13 mouse cellular contexts compared by ENCODE assay signal in genomic region chr19:20536538-20536937, GRCm38 (mm10). TPM values are rescaled to one million over a fixed set of nuclear protein-coding genes. Genes with fewer than 3 reads are reported as not detected.
DNase-seq lines count a peak whose midpoint lies in the region; ATAC-seq and TF ChIP-seq lines count a peak whose summit lies in the region.
"Had no signal": no experiment of that assay in that cellular context is flagged by ENCODE, and none has a peak within 500 bp of the region (broad histone marks: within the 10 kb centered on the region; RNA-seq: fewer than 3 reads in every experiment).

No protein-coding gene starts in this region.

- dilution Hi-C loops in CH12.LX (cut with MboI; ENCODE audit: extremely low pct_ligation_motif_present, extremely low pct_unique_long_range_greater_than_20kb, low sequenced_read_pairs), result no loop called here

- ATAC-seq in forebrain, embryonic 14.5 days, result no peak
- ATAC-seq in forebrain, embryonic 11.5 days (replicated peaks; ENCODE audit: low FRiP score), result no peak
- ATAC-seq in granulocyte monocyte progenitor cell, adult 5-6 weeks (replicated peaks; ENCODE audit: poor library complexity, severe bottlenecking), result no peak

- H3K27me3 ChIP-seq in forebrain, embryonic 14.5 days (replicated peaks; ENCODE audit: control insufficient read depth, insufficient read depth, low read length), result no peaks in the 10 kb centered on the region
- no peaks in the 10 kb centered on the region for H3K27me3 ChIP-seq in forebrain, embryonic 11.5 days (ENCODE audit: control insufficient read depth, insufficient read depth, low read length)
- no peaks in the 10 kb centered on the region for H3K27me3 ChIP-seq in CH12.LX (replicated peaks)
- H3K27me3 ChIP-seq: limb, embryonic 15.5 days; neural tube, embryonic 12.5 days had no signal

- H3K4me1 ChIP-seq in forebrain, embryonic 14.5 days (ENCODE audit: control insufficient read depth, insufficient read depth, low read length), result no peaks in the 10 kb centered on the region
- no peaks in the 10 kb centered on the region for H3K4me1 ChIP-seq in forebrain, embryonic 11.5 days (replicated peaks; ENCODE audit: control insufficient read depth, insufficient read depth, low read length)
- peaks cover 2 to 9% of the 10 kb centered on the region in 2 experiments; a peak in 3 of 4 replicates for H3K4me1 ChIP-seq in CH12.LX (ENCODE audit: control insufficient read depth in 1 of 2, insufficient read depth in 2 of 2)
- H3K4me1 ChIP-seq: limb, embryonic 15.5 days; neural tube, embryonic 12.5 days had no signal

- no peak overlapping the region for H3K9ac ChIP-seq in forebrain, embryonic 14.5 days (ENCODE audit: low read length)
- H3K9ac ChIP-seq in forebrain, embryonic 11.5 days (ENCODE audit: low read length), result no peak overlapping the region
- no peak overlapping the region for H3K9ac ChIP-seq in CH12.LX (ENCODE audit: insufficient read depth, low read depth)
- H3K9ac ChIP-seq: limb, embryonic 15.5 days; neural tube, embryonic 12.5 days had no signal

- no peak overlapping the region for H3K4me3 ChIP-seq in forebrain, embryonic 14.5 days (ENCODE audit: low read depth, low read length)
- no peak overlapping the region for H3K4me3 ChIP-seq in forebrain, embryonic 11.5 days (ENCODE audit: low read depth, low read length)
- H3K4me3 ChIP-seq in CH12.LX (replicated peaks in 1 of 3; ENCODE audit: low read depth in 2 of 3, low read length in 2 of 3, poor library complexity in 1 of 3), result no peak overlapping the region
- H3K4me3 ChIP-seq: erythroblast, embryonic 14.5 days; limb, embryonic 15.5 days; neural tube, embryonic 12.5 days had no signal

- H3K79me2 ChIP-seq in CH12.LX (replicated peaks; ENCODE audit: control insufficient read depth, extremely low read depth, insufficient read depth, poor library complexity, severe bottlenecking), result no peaks in the 10 kb centered on the region

- no peaks in the 10 kb centered on the region for H3K36me3 ChIP-seq in forebrain, embryonic 14.5 days (ENCODE audit: control insufficient read depth, insufficient read depth, low read length)
- no peaks in the 10 kb centered on the region for H3K36me3 ChIP-seq in forebrain, embryonic 11.5 days (ENCODE audit: control insufficient read depth, insufficient read depth, low read length)
- H3K36me3 ChIP-seq in CH12.LX (replicated peaks in 1 of 2; ENCODE audit: control insufficient read depth in 1 of 2, insufficient read depth in 1 of 2, low read length in 1 of 2), result no peaks in the 10 kb centered on the region
- H3K36me3 ChIP-seq: limb, embryonic 15.5 days; neural tube, embryonic 12.5 days had no signal

- no peak overlapping the region for H3K27ac ChIP-seq in forebrain, embryonic 14.5 days (ENCODE audit: low read depth, low read length)
- H3K27ac ChIP-seq in forebrain, embryonic 11.5 days (ENCODE audit: low read depth, low read length), result no peak overlapping the region
- H3K27ac ChIP-seq in CH12.LX (ENCODE audit: insufficient read depth, low read depth), result no peak overlapping the region
- H3K27ac ChIP-seq: limb, embryonic 15.5 days; macrophage; neural tube, embryonic 12.5 days had no signal

- TF ChIP-seq CTCF in CH12.LX (conservative IDR thresholded peaks at IDR 0.05 in 1 of 2, IDR thresholded peaks at IDR 0.05 in 1 of 2; ENCODE audit: low read depth in 2 of 2, low read length in 2 of 2), result no peak

- in situ Hi-C loops in CH12.LX (cut with MboI; ENCODE audit: low pct_ligation_motif_present, low pct_unique_long_range_greater_than_20kb, low sequenced_read_pairs), result no loop called here

- TF ChIP-seq RAD21 in CH12.LX (IDR thresholded peaks at IDR 0.05; ENCODE audit: low read depth, low read length), result no peak

- WGBS in forebrain, embryonic 14.5 days, result 84% methylated on average over 7 of the region's 7 CpGs
- WGBS in forebrain, embryonic 11.5 days, result 87% methylated on average over 7 of the region's 7 CpGs

- no peak for TF ChIP-seq POLR2A in CH12.LX (IDR thresholded peaks at IDR 0.05; ENCODE audit: low read depth, low read length)

- H3K9me3 ChIP-seq in forebrain, embryonic 14.5 days (replicated peaks; ENCODE audit: control insufficient read depth, low read length), result no peaks in the 10 kb centered on the region
- H3K9me3 ChIP-seq in forebrain, embryonic 11.5 days (ENCODE audit: control insufficient read depth, low read length), result no peaks in the 10 kb centered on the region
- H3K9me3 ChIP-seq in CH12.LX (replicated peaks; ENCODE audit: low read length), result no peaks in the 10 kb centered on the region
- H3K9me3 ChIP-seq: limb, embryonic 15.5 days; neural tube, embryonic 12.5 days had no signal

- DNase-seq in forebrain, embryonic 14.5 days (ENCODE audit: low spot score), result peak; percentile 13
- DNase-seq in forebrain, embryonic 11.5 days (ENCODE audit: low spot score), result no peak
- peak; percentile 9 for DNase-seq in CH12.LX (ENCODE audit: extremely low read depth)
- peak; percentile 42 to 47 for DNase-seq in frontal cortex, postnatal 14 days (ENCODE audit: low spot score in 2 of 2)
- peak; percentile 67 for DNase-seq in left cerebral cortex, postnatal 36 days (ENCODE audit: low spot score in 2 of 2)
- DNase-seq in urinary bladder, adult 18-20 months (ENCODE audit: low spot score in 2 of 2), result no peak
- DNase-seq in thymus, postnatal 10 days (ENCODE audit: low spot score in 2 of 2), result no peak
- DNase-seq: kidney, adult 18-20 months had no signal

- intact Hi-C loops in left cerebral cortex, postnatal 36 days (cut with DNase I), result loop anchor here (5.0 kb wide), 1 partner anchor 186 kb away; no protein-coding TSS in a partner anchor

- no peak for TF ChIP-seq EP300 in CH12.LX (IDR thresholded peaks at IDR 0.05; ENCODE audit: low read length)

- H3K4me2 ChIP-seq in forebrain, embryonic 14.5 days (ENCODE audit: low read length), result no peak overlapping the region
- H3K4me2 ChIP-seq in forebrain, embryonic 11.5 days (ENCODE audit: low read depth, low read length, severe bottlenecking), result no peak overlapping the region
- H3K4me2 ChIP-seq in CH12.LX (ENCODE audit: insufficient read depth, low read depth, poor library complexity, severe bottlenecking), result no peak overlapping the region
- H3K4me2 ChIP-seq: limb, embryonic 15.5 days; neural tube, embryonic 12.5 days had no signal

TF ChIP-seq in CH12.LX, 34 proteins besides CTCF, POLR2A, EP300 and RAD21:
- no peak for TF ChIP-seq ZC3H11A (IDR thresholded peaks at IDR 0.05; ENCODE audit: low read depth, low read length)
- TF ChIP-seq JUN (IDR thresholded peaks at IDR 0.05; ENCODE audit: insufficient read depth, low read depth, low read length), result no peak
- no peak for TF ChIP-seq TBP (conservative IDR thresholded peaks at IDR 0.05; ENCODE audit: low read depth, low read length)

RNA-seq across cellular contexts. Expression of gene Aldh1a1, which starts 44.0 kb away (rescaled TPM):
- polyA plus RNA-seq in forebrain, embryonic 14.5 days (2014; fragmentation: Nextera tagmentation; extraction: Ambion mirVana), result 0.36 and 0.72 TPM in 2 replicates
- 0.17 and 0.32 TPM in 2 replicates for polyA plus RNA-seq in forebrain, embryonic 11.5 days (2014; fragmentation: Nextera tagmentation; extraction: Ambion mirVana)
- total RNA-seq in CH12.LX (2012; rRNA removed) (0.17 and 0.21 TPM in 2 replicates), CH12.LX (2014; rRNA removed) (0.99 and 1.3 TPM in 2 replicates)
- polyA plus RNA-seq in CH12.LX (2012; ENCODE audit: insufficient read length, low read depth), result 1.1 TPM in 2 replicates
- total RNA-seq in left cerebral cortex, postnatal 36 days (2021), result 10 to 100 TPM; 50.4 to 53.8 TPM
- 0.11 TPM in 1 of 2 replicates, not detected in the other for total RNA-seq in granulocyte monocyte progenitor cell, adult 5-6 weeks (2014; fragmentation: Nextera tagmentation)
- total RNA-seq in granulocyte monocyte progenitor cell, adult 5-6 weeks (2017), result 0.15 and 1.9 TPM in 2 replicates
- polyA plus RNA-seq: erythroblast, embryonic 14.5 days had no signal

Comparison
In these comparisons a context has a peak if more than half of its experiments do, and no peak if none do; other contexts are left out.
1. DNase-seq: peak in forebrain, embryonic 14.5 days (single experiment), CH12.LX (single experiment), frontal cortex, postnatal 14 days (2 of 2) and left cerebral cortex, postnatal 36 days (2 of 2); none in forebrain, embryonic 11.5 days (single experiment), urinary bladder, adult 18-20 months (0 of 2) and thymus, postnatal 10 days (0 of 2).
2. RNA of gene Aldh1a1, which starts 44.0 kb away (total RNA-seq): 50.4 to 53.8 TPM in left cerebral cortex, postnatal 36 days; 0.17 to 1.3 TPM in CH12.LX and 0.11 to 1.9 TPM in granulocyte monocyte progenitor cell, adult 5-6 weeks; every median in the first group is over 10 times any median in the second.